Comparison of ENCODE assay signal across 21 mouse cellular contexts in the genomic region with DNA sequence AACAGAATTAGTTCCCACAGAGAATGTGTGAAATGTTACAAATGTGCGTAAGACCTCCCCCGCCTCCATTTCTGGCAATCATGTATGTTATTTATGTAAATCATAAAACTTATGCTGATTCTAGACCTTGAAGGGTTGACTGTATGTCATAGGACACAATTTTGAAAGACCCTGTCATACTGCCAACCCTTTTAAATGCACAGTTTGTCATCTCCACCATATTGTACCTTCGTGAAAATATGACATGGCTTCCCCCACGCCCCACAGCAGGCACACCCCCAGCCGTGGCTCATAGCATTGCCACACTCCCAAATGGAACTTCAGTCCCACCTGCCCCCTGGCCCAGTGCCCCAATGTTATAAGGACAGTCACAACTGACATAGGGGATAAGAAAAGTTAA. TPM values are rescaled to one million over a fixed set of nuclear protein-coding genes. Genes with fewer than 3 reads are reported as not detected.
DNase-seq lines count a peak whose midpoint lies in the region; ATAC-seq and TF ChIP-seq lines count a peak whose summit lies in the region.
"Had no signal": no experiment of that assay in that cellular context is flagged by ENCODE, and none has a peak within 500 bp of the region (broad histone marks: within the 10 kb centered on the region; RNA-seq: fewer than 3 reads in every experiment).

No protein-coding gene starts in this region.

- 0 out of 2 replicates have a peak, but pooled peaks have one; percentile 26 for ATAC-seq in forebrain, embryonic 15.5 days (replicated peaks)

- no peak overlapping the region for H3K4me3 ChIP-seq in forebrain, embryonic 15.5 days
- no peak overlapping the region for H3K4me3 ChIP-seq in forebrain, embryonic 10.5 days
- H3K4me3 ChIP-seq in left cerebral cortex, adult 2 months: no peak overlapping the region
- H3K4me3 ChIP-seq in cortical plate, adult 2 months (ENCODE audit: insufficient read depth, low read length): no peak overlapping the region
- H3K4me3 ChIP-seq: embryonic facial prominence, embryonic 10.5 days; embryonic facial prominence, embryonic 12.5 days had no signal

- H3K27ac ChIP-seq in forebrain, embryonic 15.5 days (replicated peaks): no peak overlapping the region
- no peak overlapping the region for H3K27ac ChIP-seq in forebrain, embryonic 10.5 days
- peak overlapping the region; percentile 45 for H3K27ac ChIP-seq in left cerebral cortex, adult 2 months
- H3K27ac ChIP-seq in cortical plate, adult 2 months (ENCODE audit: insufficient read depth, low read length): peak overlapping the region; percentile 84; the same call in 1 of the 2 replicates
- H3K27ac ChIP-seq: embryonic facial prominence, embryonic 10.5 days; embryonic facial prominence, embryonic 12.5 days had no signal

- intact Hi-C loops in left cerebral cortex, adult 2 months (cut with DNase I): no loop called here
- intact Hi-C loops in left cerebral cortex, postnatal 36 days (cut with DNase I): no loop called here

- 0 out of 2 replicates have a peak, but pooled peaks cover 2% of the 10 kb centered on the region for H3K4me1 ChIP-seq in forebrain, embryonic 15.5 days
- no peaks in the 10 kb centered on the region for H3K4me1 ChIP-seq in forebrain, embryonic 10.5 days
- H3K4me1 ChIP-seq in cortical plate, adult 2 months (ENCODE audit: control insufficient read depth, insufficient read depth, low read length): peaks cover 14% of the 10 kb centered on the region
- H3K4me1 ChIP-seq: embryonic facial prominence, embryonic 10.5 days; embryonic facial prominence, embryonic 12.5 days had no signal

- no peak for TF ChIP-seq POLR2A in cortical plate, adult 2 months (IDR thresholded peaks at IDR 0.05; ENCODE audit: extremely low read depth, insufficient read depth, low read length)

- no peaks in the 10 kb centered on the region for H3K27me3 ChIP-seq in forebrain, embryonic 15.5 days
- no peaks in the 10 kb centered on the region for H3K27me3 ChIP-seq in forebrain, embryonic 10.5 days (ENCODE audit: poor library complexity, severe bottlenecking)
- H3K27me3 ChIP-seq: embryonic facial prominence, embryonic 12.5 days had no signal

- DNase-seq in forebrain, embryonic 10.5 days (ENCODE audit: extremely low spot score, low spot score): no peak
- DNase-seq in left cerebral cortex, adult 2 months (ENCODE audit: extremely low spot score in 1 of 2, low spot score in 2 of 2): no peak
- no peak for DNase-seq in left cerebral cortex, postnatal 36 days (ENCODE audit: low spot score in 2 of 2)
- peak; percentile 25 for DNase-seq in right cerebral cortex, postnatal 14 days
- DNase-seq in right cerebral cortex, adult 2 months (ENCODE audit: low spot score in 2 of 2): no peak
- no peak for DNase-seq in urinary bladder, adult 18-20 months (ENCODE audit: low spot score in 2 of 2)
- DNase-seq: adrenal gland, adult 8-10 months; adrenal gland, postnatal 14 days; adrenal gland, postnatal 36 days; cerebellum, adult 11 months; cerebellum, adult 18-20 months; cerebellum, adult 8-10 months; cerebellum, adult 9-11 months; cerebellum, postnatal 14 days; cerebellum, postnatal 36 days had no signal

- no peak overlapping the region for H3K4me2 ChIP-seq in forebrain, embryonic 15.5 days (replicated peaks)
- H3K4me2 ChIP-seq: embryonic facial prominence, embryonic 12.5 days had no signal

- no peaks in the 10 kb centered on the region for H3K9me3 ChIP-seq in forebrain, embryonic 15.5 days
- H3K9me3 ChIP-seq in forebrain, embryonic 10.5 days: no peaks in the 10 kb centered on the region
- H3K9me3 ChIP-seq: embryonic facial prominence, embryonic 10.5 days; embryonic facial prominence, embryonic 12.5 days had no signal

- H3K36me3 ChIP-seq in forebrain, embryonic 15.5 days: no peaks in the 10 kb centered on the region
- no peaks in the 10 kb centered on the region for H3K36me3 ChIP-seq in forebrain, embryonic 10.5 days (replicated peaks)
- H3K36me3 ChIP-seq: embryonic facial prominence, embryonic 10.5 days; embryonic facial prominence, embryonic 12.5 days had no signal

- no peak for TF ChIP-seq CTCF in left cerebral cortex, adult 2 months (IDR thresholded peaks at IDR 0.05)
- no peak for TF ChIP-seq CTCF in cortical plate, adult 2 months (IDR thresholded peaks at IDR 0.05; ENCODE audit: extremely low read depth, insufficient read depth, low read length)

- 79% methylated on average over 5 of the region's 5 CpGs for WGBS in forebrain, embryonic 15.5 days
- WGBS in forebrain, embryonic 10.5 days: 93% methylated on average over 5 of the region's 5 CpGs

- no peak overlapping the region for H3K9ac ChIP-seq in forebrain, embryonic 15.5 days (replicated peaks)
- H3K9ac ChIP-seq: embryonic facial prominence, embryonic 12.5 days; forebrain, postnatal 0 days had no signal

RNA-seq across cellular contexts. Expression of gene Phactr1, which starts 57.1 kb away (rescaled TPM):
- polyA plus RNA-seq in forebrain, embryonic 15.5 days (2015; fragmentation: Nextera tagmentation; extraction: Ambion mirVana): 73.1 and 83.8 TPM in 2 replicates
- polyA plus RNA-seq in forebrain, embryonic 10.5 days (2016; fragmentation: Nextera tagmentation; extraction: Ambion mirVana): 4.5 and 5.5 TPM in 2 replicates
- total RNA-seq in left cerebral cortex, adult 2 months (2021): 100 to 1,000 TPM; 453 to 512 TPM
- 100 to 1,000 TPM; 499 to 557 TPM for total RNA-seq in left cerebral cortex, postnatal 36 days (2021)
- polyA plus RNA-seq in cortical plate, adult 2 months (2012; rRNA removed): 205 and 206 TPM in 2 replicates
- total RNA-seq: MEL had no signal

Comparison
In these comparisons a context has a peak if more than half of its experiments do, and no peak if none do; other contexts are left out.
1. RNA of gene Phactr1, which starts 57.1 kb away (polyA plus RNA-seq): 205 to 206 TPM in cortical plate, adult 2 months and 73.1 to 83.8 TPM in forebrain, embryonic 15.5 days; 4.5 to 5.5 TPM in forebrain, embryonic 10.5 days; every median in the first group is over 10 times any median in the second.
2. H3K27ac ChIP-seq: peak in left cerebral cortex, adult 2 months (single experiment) and cortical plate, adult 2 months (single experiment); none in forebrain, embryonic 15.5 days (single experiment) and forebrain, embryonic 10.5 days (single experiment).